Mouse (Mus musculus) frontal cortex, adult 2 months (tissue): ENCODE measurements at regions not wholly inside any gene's neighbourhood (a gene's known extent, or its start where the extent isn't known, plus 50 kb on each side); places are given as distances from the start of the nearest gene placed in this dataset.

Experiments
- DNase-seq, 2 experiments: peaks; one replicate each; pipeline ENCODE4 v3.0.0; 2022; ENCODE audit warnings: low spot score in 1 of 2; ENCODE audit errors: extremely low spot score in 1 of 2

GRCm38 (mm10) chr1:88807901-88808300, 105.9 kb upstream of the Arl4c start:
- DNase-seq = no peak

GRCm38 (mm10) chr1:88808508-88808907, 106.5 kb upstream of the Arl4c start:
- DNase-seq = no peak

- no peak for DNase-seq
Measured at GRCm38 (mm10) chr1:88809756-88810155, 107.7 kb upstream of the Arl4c start.

- no peak for DNase-seq
Measured at GRCm38 (mm10) chr1:88813200-88813599, 111.2 kb upstream of the Arl4c start.

GRCm38 (mm10) chr1:88816376-88816945, 114.4 kb upstream of the Arl4c start:
- peak in 1 of 2 experiments; percentile 8 for DNase-seq

GRCm38 (mm10) chr1:88825215-88825614, 123.2 kb upstream of the Arl4c start:
- peak; percentile 11 to 27 for DNase-seq

- no peak for DNase-seq
Measured at GRCm38 (mm10) chr1:88838661-88839274, 136.7 kb upstream of the Arl4c start.

- DNase-seq = no peak
Measured at GRCm38 (mm10) chr1:88839407-88839976, 137.5 kb upstream of the Arl4c start.

GRCm38 (mm10) chr1:88839977-88840628, 138.1 kb upstream of the Arl4c start:
- peak in 1 of 2 experiments; percentile 36 for DNase-seq

- no peak for DNase-seq
Measured at GRCm38 (mm10) chr1:88840991-88841592, 139.1 kb upstream of the Arl4c start.

- no peak for DNase-seq
Measured at GRCm38 (mm10) chr1:88847333-88848091, 145.5 kb upstream of the Arl4c start.

GRCm38 (mm10) chr1:88848246-88848645, 146.2 kb upstream of the Arl4c start:
- DNase-seq = no peak

GRCm38 (mm10) chr1:88849421-88849820, 147.4 kb upstream of the Arl4c start:
- no peak for DNase-seq

- DNase-seq = no peak
Measured at GRCm38 (mm10) chr1:88851931-88852330, 149.9 kb upstream of the Arl4c start.

GRCm38 (mm10) chr1:88860871-88861589, 159.0 kb upstream of the Arl4c start:
- no peak for DNase-seq

GRCm38 (mm10) chr1:88861590-88861935, 159.5 kb upstream of the Arl4c start:
- DNase-seq = no peak

GRCm38 (mm10) chr1:88865436-88865835, 163.4 kb upstream of the Arl4c start:
- no peak for DNase-seq

GRCm38 (mm10) chr1:88866571-88866970, 164.6 kb upstream of the Arl4c start:
- DNase-seq = no peak

- peak in 1 of 2 experiments; percentile 2 for DNase-seq
Measured at GRCm38 (mm10) chr1:88867138-88867537, 165.1 kb upstream of the Arl4c start.

- no peak for DNase-seq
Measured at GRCm38 (mm10) chr1:88869885-88870284, 167.9 kb upstream of the Arl4c start.
